Mouse (Mus musculus) heart, postnatal 0 days (tissue): ENCODE data around the gene Tifab.
A peak's percentile ranks its signal among the peaks of the same experiment; 100 is the strongest.

Experiments
- CTCF ChIP-seq: IDR thresholded peaks from 2 replicates; pipeline ENCODE4 v1.5.1; 2016; ENCODE audit warnings: antibody characterized with exemption, control low read depth, low read depth
- EP300 ChIP-seq: IDR thresholded peaks from 2 replicates; pipeline ENCODE4 v1.6.1; 2016; ENCODE audit warnings: antibody characterized with exemption, low read depth

DNA sequence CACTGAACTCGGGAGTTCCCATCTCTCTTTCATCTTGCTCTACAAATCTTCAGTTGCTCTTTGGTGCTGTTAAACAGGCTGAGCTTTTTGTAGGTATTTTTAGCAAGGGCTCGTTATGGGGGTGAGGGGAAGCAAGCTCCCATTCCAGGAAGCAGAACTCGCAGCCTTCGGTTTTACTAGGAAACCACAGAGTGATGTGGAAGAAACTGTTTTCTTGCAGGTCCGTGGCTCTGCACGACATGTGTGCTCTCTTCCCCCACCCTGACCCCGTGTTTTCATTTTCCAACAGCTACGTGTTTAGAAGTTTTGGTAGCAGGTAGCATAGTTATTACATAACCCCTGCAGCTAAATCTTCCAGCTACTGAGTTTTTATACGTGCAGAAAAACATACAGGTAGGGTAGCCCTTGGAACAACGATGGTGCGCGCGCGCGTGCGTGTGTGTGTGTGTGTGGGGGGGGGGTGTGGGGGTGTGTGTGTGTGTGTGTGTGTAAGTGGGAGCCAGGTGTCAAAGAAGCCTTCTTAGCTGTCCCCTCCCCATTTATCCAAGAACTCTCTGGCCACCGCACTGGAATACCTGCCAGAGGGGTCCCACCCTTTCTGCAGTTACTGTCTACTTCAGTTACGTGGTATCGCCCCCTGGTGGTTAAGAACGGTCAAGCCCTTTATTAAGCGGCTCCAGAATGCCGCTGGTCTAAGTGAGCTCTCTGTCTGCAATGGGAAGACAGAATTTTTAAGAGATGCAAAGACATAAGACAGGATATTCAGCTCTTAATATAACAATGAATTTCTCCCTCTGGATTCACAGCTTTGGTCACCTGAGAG, 27.1 kb downstream of the Tifab start:
- peak; percentile 76 for TF ChIP-seq CTCF
- TF ChIP-seq EP300, result no peak
